Mouse (Mus musculus) G1E (cell line): ENCODE measurements around the gene Fam83c.

ENCODE experiments used
- CTCF ChIP-seq: IDR thresholded peaks from 2 replicates; pipeline ENCODE4 v1.5.1; 2012; ENCODE audit warnings: low read depth, low read length, inconsistent platforms, mixed read lengths
- GATA1 ChIP-seq: IDR thresholded peaks from 2 replicates; pipeline ENCODE4 v1.6.1; 2012; ENCODE audit warnings: borderline replicate concordance, low read length, inconsistent platforms, mixed read lengths
- POLR2AphosphoS5 ChIP-seq: IDR thresholded peaks from 2 replicates; pipeline ENCODE4 v1.6.1; 2012; ENCODE audit warnings: low read depth, low read length, inconsistent platforms; ENCODE audit not compliant: insufficient replicate concordance
- TAL1 ChIP-seq: conservative IDR thresholded peaks from 2 replicates; pipeline ENCODE4 v1.6.1; 2012; ENCODE audit warnings: low read depth, low read length, inconsistent platforms, mixed read lengths

DNA sequence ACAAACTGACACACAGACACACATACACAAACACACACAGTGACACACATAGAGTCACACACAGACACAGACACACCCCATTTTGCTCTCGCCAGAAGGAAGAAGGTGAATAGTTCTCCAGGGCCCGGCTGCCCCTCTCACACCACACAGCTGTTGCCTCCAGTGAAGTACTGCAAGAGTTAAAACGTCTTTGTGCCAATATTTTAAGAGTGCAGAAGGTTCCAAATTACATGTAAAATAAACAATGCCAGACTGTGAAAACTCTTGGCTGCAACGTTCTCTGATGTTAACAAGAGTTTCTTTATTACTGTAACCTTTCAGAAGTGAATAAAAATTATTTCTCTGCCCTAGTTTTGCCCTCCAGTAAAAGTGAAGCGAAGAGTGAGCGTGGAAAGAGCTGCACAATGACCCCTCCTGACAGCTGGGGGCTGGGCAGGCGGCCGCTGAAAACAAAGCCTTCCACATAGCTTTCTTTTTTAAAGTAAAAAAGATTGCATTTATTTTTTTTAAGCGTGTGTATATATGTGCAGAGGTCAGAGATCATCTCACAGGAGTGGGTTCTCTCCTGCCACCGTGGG, 38.4 kb upstream of the Fam83c start:
- no peak for TF ChIP-seq CTCF
- no peak for TF ChIP-seq POLR2AphosphoS5
- no peak for TF ChIP-seq GATA1
- TF ChIP-seq TAL1: no peak
